Mouse (Mus musculus): ENCODE measurements at regions not wholly inside any gene's neighbourhood (a gene's known extent, or its start where the extent isn't known, plus 50 kb on each side); places are given as distances from the start of the nearest gene placed in this dataset.

- no peak for ATAC-seq (ENCODE audit: poor library complexity, severe bottlenecking)
Measured at GRCm38 (mm10) chr3:129004085-129004484, 195.6 kb upstream of the Pitx2 start.

- no peak for ATAC-seq (ENCODE audit: poor library complexity, severe bottlenecking)
Measured at GRCm38 (mm10) chr3:129038877-129039276, 160.8 kb upstream of the Pitx2 start.

- no peak for ATAC-seq (ENCODE audit: poor library complexity, severe bottlenecking)
Measured at GRCm38 (mm10) chr3:129044834-129045233, 154.8 kb upstream of the Pitx2 start.

- no peak for ATAC-seq (ENCODE audit: poor library complexity, severe bottlenecking)
Measured at GRCm38 (mm10) chr3:129049899-129050597, 149.6 kb upstream of the Pitx2 start.

- no peak for ATAC-seq (ENCODE audit: poor library complexity, severe bottlenecking)
Measured at GRCm38 (mm10) chr3:129065457-129066364, 134.0 kb upstream of the Pitx2 start.

- no peak for ATAC-seq (ENCODE audit: poor library complexity, severe bottlenecking)
Measured at GRCm38 (mm10) chr3:129069676-129070075, 130.0 kb upstream of the Pitx2 start.

- ATAC-seq (ENCODE audit: poor library complexity, severe bottlenecking), result no peak
Measured at GRCm38 (mm10) chr3:129070521-129070933, 129.2 kb upstream of the Pitx2 start.

- no peak for ATAC-seq (ENCODE audit: poor library complexity, severe bottlenecking)
Measured at GRCm38 (mm10) chr3:129071002-129071401, 128.7 kb upstream of the Pitx2 start.

- ATAC-seq (ENCODE audit: poor library complexity, severe bottlenecking), result no peak
Measured at GRCm38 (mm10) chr3:129076396-129076795, 123.3 kb upstream of the Pitx2 start.

GRCm38 (mm10) chr3:129103786-129104440, 95.8 kb upstream of the Pitx2 start:
- ATAC-seq (ENCODE audit: poor library complexity, severe bottlenecking), result no peak

- ATAC-seq (ENCODE audit: poor library complexity, severe bottlenecking), result no peak
Measured at GRCm38 (mm10) chr3:129104811-129105210, 94.9 kb upstream of the Pitx2 start.

- ATAC-seq (ENCODE audit: poor library complexity, severe bottlenecking), result no peak
Measured at GRCm38 (mm10) chr3:129106174-129106573, 93.5 kb upstream of the Pitx2 start.

GRCm38 (mm10) chr3:129130521-129130920, 69.2 kb upstream of the Pitx2 start:
- ATAC-seq (ENCODE audit: poor library complexity, severe bottlenecking), result no peak

GRCm38 (mm10) chr3:129131140-129131539, 68.5 kb upstream of the Pitx2 start:
- ATAC-seq (ENCODE audit: poor library complexity, severe bottlenecking), result no peak

- ATAC-seq (ENCODE audit: poor library complexity, severe bottlenecking), result no peak
Measured at GRCm38 (mm10) chr3:129131877-129132433, 67.7 kb upstream of the Pitx2 start.

Measured in megakaryocyte, adult 5-6 weeks (primary cell).